Mouse (Mus musculus): ENCODE data around the gene 4931422A03Rik.

Gene 4931422A03Rik

DNA sequence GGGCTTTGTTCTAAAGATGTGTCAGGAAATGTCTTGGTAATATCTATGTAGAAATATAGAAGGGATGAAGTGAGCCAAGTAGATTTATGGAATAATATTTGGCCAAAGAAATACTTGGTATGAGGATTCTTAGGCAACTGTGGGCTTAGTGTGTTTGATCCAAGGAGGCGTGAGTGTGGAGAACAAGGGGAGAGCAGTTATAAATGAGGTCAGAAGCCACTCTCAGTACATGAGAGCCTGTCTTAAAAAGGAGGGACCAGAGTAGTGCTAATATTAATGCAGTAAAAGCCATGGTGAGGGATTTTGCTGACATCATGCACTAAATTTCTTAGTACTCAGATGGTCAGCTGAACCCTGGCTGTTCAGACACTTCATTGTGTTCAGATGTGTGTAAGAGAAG is 30.2 kb upstream of the 4931422A03Rik start:
- H3K36me3 ChIP-seq (ENCODE audit: insufficient read depth, low read length): peaks cover 32% of the 10 kb centered on the region
- H3K4me3 ChIP-seq (replicated peaks; ENCODE audit: low read length): no peak overlapping the region
- TF ChIP-seq POU5F1 (IDR thresholded peaks at IDR 0.05; ENCODE audit: borderline replicate concordance, low read length): no peak
- TF ChIP-seq CTCF (conservative IDR thresholded peaks at IDR 0.05; ENCODE audit: low read length): no peak
- no peak for TF ChIP-seq NANOG (IDR thresholded peaks at IDR 0.05; ENCODE audit: borderline replicate concordance, low read length)
- no peaks in the 10 kb centered on the region for H3K9me3 ChIP-seq (ENCODE audit: low read length)
- no peaks in the 10 kb centered on the region for H3K27me3 ChIP-seq (ENCODE audit: insufficient read depth, low read length)
- no peaks in the 10 kb centered on the region for H3K4me1 ChIP-seq (replicated peaks; ENCODE audit: low read depth, low read length)

DNA sequence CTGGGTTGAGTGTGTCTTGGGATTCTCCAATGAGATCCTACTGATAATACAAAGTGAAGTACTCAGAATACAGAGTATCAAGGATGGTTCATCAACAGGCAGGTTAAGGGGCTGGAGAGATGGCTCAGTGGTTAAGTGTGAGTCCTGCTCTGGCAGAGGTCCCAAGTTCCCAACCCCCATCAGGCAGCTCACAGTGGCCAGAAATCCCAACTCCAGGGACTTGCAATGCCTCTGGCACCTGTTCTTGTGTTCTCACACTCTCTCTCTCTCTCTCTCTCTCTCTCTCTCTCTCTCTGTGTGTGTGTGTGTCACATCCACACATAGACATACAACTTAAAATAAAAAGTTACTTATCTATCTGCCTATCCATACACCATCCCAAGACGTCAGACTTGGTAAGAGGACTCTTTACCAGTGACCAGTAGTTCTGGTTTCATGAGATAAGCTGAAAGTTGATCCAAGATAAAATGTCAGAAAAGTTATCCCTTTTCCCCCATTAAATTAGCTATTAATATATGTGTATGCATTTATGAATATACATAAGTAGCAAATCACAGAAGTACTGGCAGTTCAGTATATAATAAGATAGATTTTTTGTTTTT is 16.4 kb upstream of the 4931422A03Rik start:
- Histone ChIP-seq H3K36me3 (ENCODE audit: insufficient read depth, low read length) (peaks cover 28% of the 10 kb centered on the region), H3K27me3 (ENCODE audit: insufficient read depth, low read length) (no peaks in the 10 kb centered on the region), H3K4me3 (replicated peaks; ENCODE audit: low read length) (no peak overlapping the region), H3K9me3 (ENCODE audit: low read length) (no peaks in the 10 kb centered on the region), H3K4me1 (replicated peaks; ENCODE audit: low read depth, low read length) (peaks cover 7% of the 10 kb centered on the region)
- no peak for TF ChIP-seq CTCF (conservative IDR thresholded peaks at IDR 0.05; ENCODE audit: low read length)
- TF ChIP-seq NANOG (IDR thresholded peaks at IDR 0.05; ENCODE audit: borderline replicate concordance, low read length): no peak

DNA sequence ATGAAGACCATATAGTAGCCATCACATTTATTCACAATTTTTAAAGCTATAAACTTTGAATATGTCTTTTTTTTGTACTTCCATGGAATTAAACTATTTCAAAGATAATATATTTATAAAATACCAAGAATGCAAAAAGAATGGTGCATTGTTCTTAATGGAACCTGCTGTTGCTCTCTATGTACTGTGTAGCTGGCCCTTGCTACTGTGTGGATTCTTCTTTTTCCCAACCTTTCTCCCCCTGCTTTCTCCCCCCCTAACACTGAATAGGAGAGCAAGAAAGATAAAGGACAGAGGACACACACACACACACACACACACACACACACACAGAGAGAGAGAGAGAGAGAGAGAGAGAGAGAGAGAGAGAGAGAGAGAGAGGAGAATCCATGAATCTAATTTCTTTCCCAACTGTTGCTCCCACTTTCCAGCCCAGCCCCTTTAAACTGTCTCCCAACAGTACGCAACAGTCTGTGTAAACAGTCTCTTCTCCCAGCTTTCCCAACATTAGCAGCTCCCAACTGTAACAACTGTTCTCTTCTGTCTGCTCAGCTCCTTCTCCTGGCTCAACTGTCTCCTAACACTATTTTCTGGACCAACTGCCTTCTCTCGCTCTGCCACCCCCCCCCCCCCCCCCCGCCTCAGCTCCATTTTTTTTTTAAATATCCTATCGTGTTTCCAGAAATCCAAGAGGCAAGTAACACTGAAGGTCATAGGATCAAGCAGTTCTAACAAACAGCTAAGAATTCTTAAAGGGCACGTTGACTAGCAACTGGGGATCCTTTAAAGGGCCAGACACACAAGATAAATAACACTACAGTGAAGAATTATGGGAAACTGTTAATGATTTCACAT is 15.7 kb upstream of the 4931422A03Rik start:
- H3K36me3 ChIP-seq (ENCODE audit: insufficient read depth, low read length): peaks cover 28% of the 10 kb centered on the region
- H3K4me3 ChIP-seq (replicated peaks; ENCODE audit: low read length): no peak overlapping the region
- TF ChIP-seq CTCF (conservative IDR thresholded peaks at IDR 0.05; ENCODE audit: low read length) (no peak), NANOG (IDR thresholded peaks at IDR 0.05; ENCODE audit: borderline replicate concordance, low read length) (no peak), POU5F1 (IDR thresholded peaks at IDR 0.05; ENCODE audit: borderline replicate concordance, low read length) (no peak)
- H3K4me1 ChIP-seq (replicated peaks; ENCODE audit: low read depth, low read length): peaks cover 7% of the 10 kb centered on the region
- no peaks in the 10 kb centered on the region for H3K9me3 ChIP-seq (ENCODE audit: low read length)
- H3K27me3 ChIP-seq (ENCODE audit: insufficient read depth, low read length): no peaks in the 10 kb centered on the region

DNA sequence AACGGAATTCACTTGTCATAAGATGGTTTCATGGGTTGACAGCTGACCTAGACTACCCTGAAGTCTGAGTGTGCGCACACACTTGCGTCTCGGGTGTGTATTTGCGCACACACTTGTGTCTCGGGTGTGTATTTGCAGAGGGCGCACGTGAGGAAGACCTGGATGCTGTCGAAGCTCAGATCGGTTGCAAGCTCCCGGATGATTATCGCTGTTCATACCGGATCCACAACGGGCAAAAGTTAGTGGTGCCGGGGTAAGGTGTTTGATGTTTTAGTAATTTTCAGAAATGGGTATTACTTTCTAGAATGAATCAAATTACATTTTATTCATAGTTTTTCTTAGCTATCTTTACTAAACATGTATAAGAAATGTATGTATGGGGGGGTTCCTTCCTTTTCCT is 14.6 kb upstream of the 4931422A03Rik start:
- TF ChIP-seq NANOG (IDR thresholded peaks at IDR 0.05; ENCODE audit: borderline replicate concordance, low read length): no peak
- no peak for TF ChIP-seq CTCF (conservative IDR thresholded peaks at IDR 0.05; ENCODE audit: low read length)
- no peak for TF ChIP-seq POU5F1 (IDR thresholded peaks at IDR 0.05; ENCODE audit: borderline replicate concordance, low read length)
- Histone ChIP-seq H3K36me3 (ENCODE audit: insufficient read depth, low read length) (peaks cover 22% of the 10 kb centered on the region), H3K9me3 (ENCODE audit: low read length) (no peaks in the 10 kb centered on the region), H3K4me3 (replicated peaks; ENCODE audit: low read length) (no peak overlapping the region), H3K4me1 (replicated peaks; ENCODE audit: low read depth, low read length) (peaks cover 7% of the 10 kb centered on the region), H3K27me3 (ENCODE audit: insufficient read depth, low read length) (no peaks in the 10 kb centered on the region)

DNA sequence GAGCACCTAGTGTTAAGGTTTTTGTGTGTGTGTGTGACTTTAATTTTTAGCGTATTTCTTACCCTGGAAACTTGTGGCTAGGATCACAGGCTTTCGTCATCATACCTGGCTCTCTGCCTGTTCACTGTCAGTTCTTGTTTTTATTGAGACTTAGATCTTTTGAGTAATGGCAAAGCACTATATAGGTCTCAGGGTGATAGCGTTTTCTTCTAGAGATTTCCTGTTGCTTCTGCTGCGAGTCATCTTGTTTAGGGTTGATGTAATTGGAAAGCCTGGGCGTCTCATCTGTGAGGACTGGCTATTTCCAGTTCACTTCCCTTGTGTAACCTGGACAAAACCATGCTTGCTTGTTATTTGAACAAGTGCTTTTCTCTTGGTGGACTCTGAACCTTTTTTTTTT is 13.5 kb upstream of the 4931422A03Rik start:
- H3K36me3 ChIP-seq (ENCODE audit: insufficient read depth, low read length): peaks cover 32% of the 10 kb centered on the region
- H3K9me3 ChIP-seq (ENCODE audit: low read length): no peaks in the 10 kb centered on the region
- no peak overlapping the region for H3K4me3 ChIP-seq (replicated peaks; ENCODE audit: low read length)
- no peaks in the 10 kb centered on the region for H3K27me3 ChIP-seq (ENCODE audit: insufficient read depth, low read length)
- no peak for TF ChIP-seq NANOG (IDR thresholded peaks at IDR 0.05; ENCODE audit: borderline replicate concordance, low read length)
- no peak for TF ChIP-seq POU5F1 (IDR thresholded peaks at IDR 0.05; ENCODE audit: borderline replicate concordance, low read length)
- no peak for TF ChIP-seq CTCF (conservative IDR thresholded peaks at IDR 0.05; ENCODE audit: low read length)
- H3K4me1 ChIP-seq (replicated peaks; ENCODE audit: low read depth, low read length): peaks cover 7% of the 10 kb centered on the region

DNA sequence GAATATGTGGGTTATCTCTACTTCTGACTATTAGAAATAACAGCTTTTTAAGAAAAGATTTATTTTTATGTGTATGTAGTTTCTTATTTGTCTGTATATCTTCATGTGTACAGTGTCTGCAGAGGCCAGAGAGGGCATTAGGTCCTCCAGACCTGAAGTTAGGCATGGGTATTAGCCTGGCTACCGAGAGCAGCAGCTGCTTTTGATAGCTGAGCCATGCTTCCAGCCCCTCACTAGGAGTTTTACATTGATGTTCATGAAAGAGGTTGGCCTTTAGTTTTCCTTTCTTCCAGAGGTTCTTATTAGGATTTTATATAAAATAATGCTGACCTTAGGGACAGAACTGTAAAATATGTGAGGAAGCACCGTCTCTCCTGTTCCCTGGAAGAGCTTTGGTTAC is 10.1 kb upstream of the 4931422A03Rik start:
- Histone ChIP-seq H3K4me3 (replicated peaks; ENCODE audit: low read length) (no peak overlapping the region), H3K27me3 (ENCODE audit: insufficient read depth, low read length) (no peaks in the 10 kb centered on the region), H3K9me3 (ENCODE audit: low read length) (no peaks in the 10 kb centered on the region), H3K36me3 (ENCODE audit: insufficient read depth, low read length) (peaks cover 41% of the 10 kb centered on the region), H3K4me1 (replicated peaks; ENCODE audit: low read depth, low read length) (peaks cover 7% of the 10 kb centered on the region)
- TF ChIP-seq POU5F1 (IDR thresholded peaks at IDR 0.05; ENCODE audit: borderline replicate concordance, low read length) (no peak), CTCF (conservative IDR thresholded peaks at IDR 0.05; ENCODE audit: low read length) (no peak), NANOG (IDR thresholded peaks at IDR 0.05; ENCODE audit: borderline replicate concordance, low read length) (no peak)

DNA sequence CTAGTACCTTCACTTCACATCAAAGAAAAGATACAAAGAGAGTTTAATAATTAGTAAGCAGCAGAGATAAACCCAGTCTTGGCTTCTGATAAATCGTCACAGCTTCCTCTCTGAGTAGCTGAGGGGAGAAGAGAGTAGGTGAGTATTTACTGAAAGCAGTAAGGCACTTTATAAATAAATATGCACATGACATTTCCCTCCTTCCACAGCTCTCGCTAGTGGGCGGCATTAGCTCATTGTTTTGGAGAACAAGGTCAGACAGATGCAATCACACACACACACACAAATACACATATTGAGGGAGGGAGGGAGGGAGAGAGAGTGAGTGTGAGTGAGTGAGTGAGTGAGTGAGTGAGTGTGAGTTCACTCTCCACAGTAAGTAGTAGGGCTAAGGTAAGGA is 8.2 kb upstream of the 4931422A03Rik start:
- TF ChIP-seq NANOG (IDR thresholded peaks at IDR 0.05; ENCODE audit: borderline replicate concordance, low read length): no peak
- TF ChIP-seq CTCF (conservative IDR thresholded peaks at IDR 0.05; ENCODE audit: low read length): no peak
- TF ChIP-seq POU5F1 (IDR thresholded peaks at IDR 0.05; ENCODE audit: borderline replicate concordance, low read length): no peak
- Histone ChIP-seq H3K4me3 (replicated peaks; ENCODE audit: low read length) (no peak overlapping the region), H3K27me3 (ENCODE audit: insufficient read depth, low read length) (no peaks in the 10 kb centered on the region)

DNA sequence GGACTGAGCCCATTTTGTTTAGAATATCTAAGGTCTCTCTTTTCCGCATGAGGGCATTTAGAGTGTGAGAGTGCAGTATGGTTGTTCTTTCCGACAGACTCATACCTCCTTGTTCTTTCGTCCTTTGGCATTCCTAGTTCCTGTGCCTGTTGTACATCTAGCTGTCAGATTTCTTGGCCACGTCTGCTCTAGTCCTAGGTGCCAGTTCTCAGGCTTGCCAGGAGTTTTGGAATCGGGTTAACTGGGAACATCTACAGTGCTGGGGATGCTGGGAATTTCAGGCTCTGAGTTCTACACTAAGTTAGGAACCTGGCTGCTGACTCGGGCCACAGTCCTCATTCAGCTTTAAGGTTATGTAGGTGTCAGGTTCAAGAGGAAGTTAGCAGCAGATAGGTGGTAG is 7.4 kb upstream of the 4931422A03Rik start:
- peaks cover 40% of the 10 kb centered on the region for H3K36me3 ChIP-seq (ENCODE audit: insufficient read depth, low read length)
- H3K4me1 ChIP-seq (replicated peaks; ENCODE audit: low read depth, low read length): peaks cover 15% of the 10 kb centered on the region
- TF ChIP-seq CTCF (conservative IDR thresholded peaks at IDR 0.05; ENCODE audit: low read length) (no peak), NANOG (IDR thresholded peaks at IDR 0.05; ENCODE audit: borderline replicate concordance, low read length) (no peak), POU5F1 (IDR thresholded peaks at IDR 0.05; ENCODE audit: borderline replicate concordance, low read length) (no peak)
- H3K27me3 ChIP-seq (ENCODE audit: insufficient read depth, low read length): no peaks in the 10 kb centered on the region
- H3K4me3 ChIP-seq (replicated peaks; ENCODE audit: low read length): no peak overlapping the region
- no peaks in the 10 kb centered on the region for H3K9me3 ChIP-seq (ENCODE audit: low read length)

More for the DNA sequence above, 8.2 kb upstream of the 4931422A03Rik start:
- Histone ChIP-seq H3K36me3 (ENCODE audit: insufficient read depth, low read length) (peaks cover 41% of the 10 kb centered on the region), H3K4me1 (replicated peaks; ENCODE audit: low read depth, low read length) (peaks cover 17% of the 10 kb centered on the region), H3K9me3 (ENCODE audit: low read length) (no peaks in the 10 kb centered on the region)

Data from E14TG2a.4 (cell line).